Mouse (Mus musculus): ENCODE results near the gene Ano10. TPM values are rescaled to one million over a fixed set of nuclear protein-coding genes. Genes with fewer than 3 reads are reported as not detected.

The Ano10 gene
- total RNA-seq, 2 experiments from 2014 or later = 23.7 to 25.5 TPM

DNA sequence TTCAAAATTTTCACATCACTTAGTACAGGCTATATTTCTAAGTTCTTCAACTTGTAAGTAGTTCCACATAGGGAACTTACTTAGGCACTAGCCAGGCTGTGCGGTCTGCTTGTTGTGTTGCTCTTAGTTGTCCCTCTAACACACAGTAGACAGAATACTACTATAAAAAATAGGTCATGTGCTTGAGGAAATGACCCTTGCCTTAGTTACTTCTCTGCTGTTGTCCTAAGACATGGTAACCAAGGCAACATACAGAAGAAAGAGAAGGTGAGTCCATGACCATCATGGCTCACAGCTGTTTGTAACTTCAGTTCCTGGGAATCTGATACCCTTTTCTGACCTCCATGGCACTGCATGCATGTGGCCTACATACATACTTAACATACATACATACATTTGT is 139.0 kb downstream of the Ano10 start:
- no peak for DNase-seq

DNA sequence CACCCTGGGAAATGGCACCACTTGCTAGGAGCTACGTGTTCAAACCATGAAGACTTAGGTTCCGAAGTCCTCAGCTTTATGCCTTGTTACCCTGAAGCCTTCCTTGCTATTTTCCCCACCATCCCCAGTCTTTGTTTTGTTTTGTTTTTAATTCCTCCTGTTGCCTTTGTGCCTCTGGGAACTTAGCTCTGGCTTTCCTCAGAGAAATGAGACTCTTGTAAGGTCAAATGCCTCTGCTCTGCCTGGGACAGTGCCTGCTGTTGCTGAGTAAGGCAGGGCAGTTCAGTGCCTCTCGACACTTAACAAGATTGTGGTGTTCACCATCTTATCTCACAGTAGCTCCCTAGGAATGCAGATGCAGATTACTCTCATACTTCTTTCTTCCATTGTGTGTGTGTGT is 140.8 kb downstream of the Ano10 start:
- DNase-seq = no peak

DNA sequence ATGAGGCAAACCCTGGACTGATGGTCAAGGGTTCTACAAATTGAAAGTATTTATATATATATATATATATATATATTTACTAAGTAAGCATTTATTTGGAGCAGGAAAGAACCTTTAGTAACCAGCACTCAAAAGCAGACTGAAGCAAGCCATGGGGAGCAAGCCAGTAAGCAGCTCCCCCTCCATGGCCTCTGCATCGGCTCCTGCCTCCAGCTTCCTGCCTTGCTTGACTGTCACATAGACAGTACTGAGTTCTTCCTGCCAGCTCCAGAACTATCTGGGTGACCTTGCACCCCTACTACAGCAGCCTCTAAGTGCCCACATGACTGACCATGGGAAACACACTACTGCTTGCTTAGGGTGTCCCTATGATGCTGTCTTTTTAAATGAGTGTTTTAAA is 141.7 kb downstream of the Ano10 start:
- no peak for DNase-seq

DNA sequence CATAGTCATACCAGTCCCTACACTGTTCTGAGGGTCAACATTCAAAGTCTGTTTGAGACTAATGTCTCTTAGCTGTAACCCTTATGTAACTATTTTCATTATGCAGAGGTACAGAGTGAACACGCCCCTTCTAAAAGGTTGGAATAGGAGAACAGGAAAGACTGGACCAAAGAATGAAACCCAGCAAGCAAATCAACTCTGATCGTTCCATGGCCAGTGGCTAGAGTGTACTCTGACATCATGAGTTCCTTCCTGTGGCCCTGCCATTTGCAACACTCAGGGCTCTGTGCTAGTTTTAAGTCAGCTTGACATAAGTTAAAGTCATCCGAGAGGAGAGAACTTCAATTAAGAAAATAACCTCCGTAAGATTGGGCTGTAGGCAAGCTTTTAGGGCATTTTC is 142.2 kb downstream of the Ano10 start:
- DNase-seq = no peak

DNA sequence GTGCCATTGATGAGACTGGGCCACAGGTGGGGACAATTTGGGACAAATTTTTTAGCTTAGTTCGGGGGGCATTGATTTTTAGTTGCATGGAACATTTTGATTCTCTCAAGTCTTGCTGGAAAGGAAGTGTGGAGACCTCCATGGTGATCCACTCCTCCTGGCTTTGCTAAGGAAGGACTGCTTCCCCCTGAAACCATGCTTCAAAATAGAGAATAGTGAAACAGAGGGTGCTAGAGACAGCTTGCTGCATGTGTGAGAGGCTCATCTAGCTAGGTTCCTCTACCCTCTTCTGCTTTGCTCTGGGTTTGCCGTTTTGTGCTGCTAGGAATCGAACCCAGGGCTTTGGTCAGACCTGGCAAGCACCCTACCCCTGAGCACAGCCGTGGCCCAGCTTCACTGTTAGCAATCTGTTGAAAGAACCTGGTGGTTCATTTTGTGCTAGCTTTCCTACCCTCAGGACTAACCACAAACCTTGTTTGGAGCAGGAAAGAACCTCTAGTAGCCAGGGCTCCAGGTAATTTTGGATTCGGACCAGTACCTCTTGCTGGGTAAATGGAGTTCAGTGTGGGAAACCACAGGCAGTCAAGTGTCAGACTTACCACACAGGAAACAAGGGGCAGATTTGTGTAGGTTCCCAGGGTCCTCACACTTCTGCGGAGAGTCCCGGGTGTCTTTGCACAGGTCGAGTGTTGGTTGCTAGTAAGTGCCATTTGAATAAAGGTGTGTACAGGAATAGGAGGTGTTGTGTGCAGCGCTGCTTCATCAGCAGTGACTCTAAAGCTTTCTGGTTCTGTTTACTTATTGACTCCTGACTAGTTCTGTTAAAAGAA is 144.0 kb downstream of the Ano10 start:
- DNase-seq = no peak

DNA sequence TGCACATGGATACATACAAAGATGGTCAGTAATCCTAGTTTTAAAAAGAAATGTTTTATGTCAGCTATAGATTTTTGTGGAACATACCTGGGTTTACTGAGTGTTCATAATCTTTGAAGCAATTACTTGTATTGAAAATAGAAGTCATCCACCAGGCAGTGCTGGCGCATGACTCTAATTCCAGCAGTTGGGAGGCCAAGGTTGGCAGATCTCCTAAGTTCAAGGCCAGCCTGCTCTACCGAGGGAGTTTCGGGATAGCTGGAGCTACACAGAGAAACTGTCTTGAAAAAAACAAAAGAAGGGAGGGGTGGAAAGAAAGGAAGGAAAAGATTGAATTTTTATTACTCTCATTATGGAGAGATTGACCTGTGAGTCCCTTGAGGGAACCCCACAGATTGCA is 145.9 kb downstream of the Ano10 start:
- no peak for DNase-seq

DNA sequence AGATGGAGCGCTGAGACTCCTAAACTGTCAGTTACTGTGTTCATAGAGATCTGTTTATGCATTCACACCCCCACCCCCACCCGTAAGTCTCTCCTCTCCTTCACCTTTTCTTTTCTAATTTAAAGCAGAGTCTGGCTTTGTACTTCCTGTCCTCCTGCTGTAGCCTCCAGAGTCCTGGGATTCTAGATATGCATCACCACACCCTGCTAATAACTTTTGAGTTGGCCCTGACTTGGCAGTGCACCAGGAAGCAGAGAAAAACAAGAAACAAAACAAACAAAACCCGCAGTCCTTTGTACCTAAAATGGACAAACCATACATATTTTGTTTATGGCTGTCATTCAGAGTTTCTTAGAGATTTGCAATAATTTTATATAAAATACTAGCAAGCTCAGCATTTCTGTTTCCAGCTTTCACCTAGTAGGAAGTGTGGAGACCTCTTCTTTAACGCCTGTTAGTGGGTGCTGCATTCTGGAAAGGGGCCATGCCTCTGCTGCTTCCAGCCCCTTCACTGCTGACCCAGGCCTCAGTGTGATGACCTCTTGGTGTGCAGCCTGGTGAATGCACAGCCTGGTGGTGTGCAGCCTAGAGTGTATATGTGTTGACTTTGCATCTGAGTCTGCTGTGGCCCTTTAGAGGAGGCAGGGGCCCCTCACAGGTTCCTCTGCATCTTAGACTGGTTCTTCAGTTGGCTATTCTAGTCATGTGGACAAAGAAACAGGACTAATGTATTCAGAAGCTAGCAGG is 147.9 kb downstream of the Ano10 start:
- DNase-seq = no peak

DNA sequence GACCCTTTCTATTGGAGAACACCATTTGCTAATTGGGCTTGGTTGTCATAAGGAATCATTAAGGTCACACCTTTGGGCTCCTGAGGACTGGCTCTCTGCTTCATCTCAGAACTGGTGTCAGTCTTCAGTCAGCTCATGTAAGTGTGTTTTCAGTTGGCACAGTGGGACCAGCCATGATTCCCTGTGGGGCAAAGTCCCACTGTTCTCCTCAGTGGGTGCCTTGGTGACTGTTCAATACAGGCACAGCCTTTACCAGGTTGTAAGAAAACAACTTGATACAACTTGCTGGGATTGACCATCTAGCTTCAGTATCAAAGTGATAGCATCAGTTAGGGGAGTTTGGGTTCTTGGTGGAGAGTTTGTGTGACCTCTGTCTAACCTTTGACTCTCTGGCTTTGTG is 148.5 kb downstream of the Ano10 start:
- no peak for DNase-seq

DNA sequence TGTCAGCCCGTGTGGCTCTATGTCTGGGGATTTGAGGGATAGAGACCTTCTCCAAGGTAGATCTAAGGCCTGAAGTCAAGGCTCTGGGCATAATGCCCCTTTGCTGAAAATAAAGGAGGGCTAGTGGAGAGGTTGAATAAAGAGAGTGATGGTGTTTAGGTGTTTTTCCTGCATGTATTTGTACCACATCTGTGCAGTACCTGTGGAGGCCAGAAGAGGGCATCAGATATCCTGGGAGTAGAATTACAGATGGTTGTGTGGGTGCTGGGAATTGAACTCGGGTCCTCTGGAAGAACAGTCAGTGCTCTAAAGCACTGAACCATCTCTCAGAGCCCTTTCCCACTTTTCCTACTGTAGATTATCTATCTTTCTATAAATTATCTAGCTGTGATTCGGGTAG is 149.4 kb downstream of the Ano10 start:
- DNase-seq = no peak

DNA sequence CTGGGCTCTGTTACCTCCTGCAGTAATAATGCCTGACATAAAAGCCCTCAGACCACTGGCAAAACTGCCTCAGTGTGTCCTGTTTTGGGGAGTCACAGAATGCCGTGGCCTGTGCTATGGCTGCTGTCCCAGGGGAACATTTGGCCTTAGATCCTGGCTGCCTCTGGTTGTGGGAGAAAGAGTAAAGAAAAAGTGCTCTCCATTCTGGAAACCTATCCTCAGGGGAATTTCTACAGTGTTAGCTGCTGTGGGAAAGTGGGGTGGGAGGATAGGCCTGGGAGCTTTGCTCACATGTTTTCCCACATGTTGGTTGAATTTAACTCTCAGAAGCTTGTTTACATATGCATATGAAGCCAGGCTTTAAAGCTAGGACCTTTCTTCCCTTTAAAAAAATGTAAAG is 151.0 kb downstream of the Ano10 start:
- no peak for DNase-seq

DNA sequence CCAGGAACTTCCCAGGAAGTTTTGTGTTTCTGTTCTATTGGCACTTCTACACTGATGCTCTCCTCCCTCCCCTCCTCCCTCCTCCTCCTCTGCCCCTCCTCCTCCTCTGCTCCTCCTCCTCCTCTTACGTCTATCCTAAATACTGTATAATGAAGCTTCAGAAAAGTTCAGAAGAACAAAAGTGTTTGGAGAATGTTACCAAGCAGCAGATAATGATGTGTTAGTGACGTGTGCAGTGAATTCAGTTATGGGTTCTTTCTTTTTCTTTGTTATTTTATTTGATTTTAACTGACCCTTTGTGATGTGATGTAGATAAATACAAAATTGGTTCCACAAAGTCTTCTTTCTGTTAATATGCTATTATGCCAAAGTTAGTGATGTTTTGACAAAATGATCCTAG is 155.0 kb downstream of the Ano10 start:
- DNase-seq = no peak

DNA sequence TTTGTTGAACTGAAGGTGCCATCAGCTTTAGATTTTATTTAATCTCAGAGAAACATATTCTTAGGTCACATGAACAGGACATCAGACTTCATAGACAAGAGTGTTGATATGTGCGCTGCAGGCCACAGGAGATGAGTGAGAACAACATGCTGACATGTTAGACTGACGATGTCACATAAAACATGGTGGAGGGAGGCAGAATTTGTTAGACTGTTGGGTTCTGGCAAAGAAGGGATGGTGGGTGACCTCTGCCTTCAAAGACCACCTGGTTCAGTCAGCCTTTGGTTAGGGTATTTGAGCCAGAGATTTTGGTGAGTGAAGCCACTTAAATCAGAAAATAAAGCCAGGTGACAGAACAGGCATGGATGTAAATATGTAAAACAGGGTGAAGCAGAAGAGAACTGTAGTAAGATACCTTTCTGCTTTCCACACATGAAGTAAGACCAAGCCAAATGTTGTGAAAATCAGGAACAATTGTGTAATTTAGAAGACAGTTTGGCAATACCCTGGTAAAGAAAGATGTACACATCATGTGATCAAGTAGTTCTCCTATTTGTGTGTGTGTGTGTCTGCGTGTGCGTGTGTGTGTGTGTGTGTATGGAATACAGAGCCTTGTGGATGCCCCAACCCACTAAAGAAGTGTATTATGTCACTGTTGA is 155.7 kb downstream of the Ano10 start:
- DNase-seq = no peak

DNA sequence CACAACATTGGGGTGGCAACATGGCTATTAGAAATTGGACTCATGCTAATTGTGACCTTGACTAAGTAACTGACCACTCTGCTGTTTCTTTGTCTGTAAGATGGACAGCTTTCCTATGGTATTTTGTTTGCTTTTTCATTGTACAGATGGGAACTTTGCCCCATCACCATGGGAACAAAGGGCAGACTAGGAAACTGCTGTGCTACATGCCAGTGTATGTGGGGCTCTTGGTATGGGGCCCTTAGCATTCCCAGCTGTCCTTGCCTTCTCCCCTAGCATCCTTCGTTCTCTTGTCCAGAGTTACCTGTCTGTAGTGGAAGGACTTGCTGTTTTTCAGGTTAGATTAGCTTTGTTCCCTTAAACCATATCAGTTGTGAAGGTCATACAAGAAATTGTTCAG is 156.3 kb downstream of the Ano10 start:
- no peak for DNase-seq

DNA sequence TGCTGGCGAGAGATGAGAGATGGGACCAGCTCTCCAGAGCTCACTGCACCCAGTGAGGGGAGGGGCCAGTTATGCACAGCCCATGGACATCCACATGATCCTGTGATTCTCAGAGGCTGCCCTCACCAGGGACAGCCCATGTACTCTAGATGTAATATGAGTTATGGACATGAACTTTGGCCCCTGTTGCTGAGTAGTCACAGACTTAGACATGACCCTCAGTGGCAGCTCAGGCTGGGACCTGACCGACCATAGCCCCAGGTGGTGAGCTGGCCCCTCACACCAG is 158.4 kb downstream of the Ano10 start:
- no peak for DNase-seq

DNA sequence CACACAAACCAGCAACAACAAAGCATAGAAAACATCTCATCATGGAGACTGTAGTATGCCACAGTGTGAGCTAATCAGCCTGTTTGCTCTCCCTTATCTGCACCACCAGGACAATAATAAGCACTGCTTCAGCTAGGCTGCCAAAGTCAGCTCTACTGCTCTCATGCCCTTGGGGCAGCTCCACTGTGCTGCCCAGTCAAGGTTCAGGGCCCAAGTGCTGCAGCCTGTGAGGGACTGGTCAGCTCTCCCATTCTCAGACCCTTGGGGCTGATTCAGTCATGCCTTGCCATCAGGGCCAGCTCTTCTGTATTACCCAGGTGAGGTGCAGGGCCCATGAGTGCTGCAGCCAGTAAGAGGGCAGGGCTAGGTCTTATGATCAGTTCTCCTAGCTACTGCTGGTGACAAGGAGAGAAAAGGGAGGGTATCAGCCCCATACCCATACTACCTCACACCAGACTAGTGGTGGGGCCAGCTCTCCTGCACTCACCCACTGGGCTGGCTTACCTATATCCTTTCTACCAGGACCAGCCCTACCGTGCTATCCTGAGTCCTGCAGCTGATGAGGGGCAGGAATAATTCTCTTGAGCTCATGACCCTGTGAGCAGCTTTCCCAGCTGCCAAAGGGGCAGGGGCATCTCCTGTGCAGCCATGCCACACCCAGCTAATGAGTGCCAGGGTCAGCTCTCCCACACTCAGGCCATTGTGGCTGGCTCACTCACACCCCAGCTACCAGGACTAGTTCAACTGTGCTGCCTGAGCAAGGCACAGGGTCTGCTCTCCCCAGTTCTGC is 158.9 kb downstream of the Ano10 start:
- DNase-seq = peak; percentile 44

DNA sequence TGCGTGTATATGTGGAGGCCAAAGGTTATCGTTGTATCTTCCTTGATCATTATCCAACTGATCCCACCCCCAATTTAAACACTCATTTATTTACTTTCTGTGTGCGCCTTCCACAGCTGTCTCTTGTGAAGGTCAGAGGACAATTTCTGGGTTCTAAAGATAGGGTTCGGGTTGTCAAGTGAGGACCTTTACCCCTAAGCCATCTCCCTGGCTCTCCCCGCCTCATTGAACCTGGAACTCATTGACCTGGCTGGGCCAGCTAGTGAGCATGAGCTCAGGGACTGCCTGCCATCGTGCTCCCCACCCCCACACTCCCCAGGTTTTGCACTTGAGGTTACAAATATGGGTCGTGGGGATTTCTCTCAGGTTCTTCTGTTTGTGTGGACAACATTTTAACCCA is 162.1 kb downstream of the Ano10 start:
- no peak for DNase-seq

DNA sequence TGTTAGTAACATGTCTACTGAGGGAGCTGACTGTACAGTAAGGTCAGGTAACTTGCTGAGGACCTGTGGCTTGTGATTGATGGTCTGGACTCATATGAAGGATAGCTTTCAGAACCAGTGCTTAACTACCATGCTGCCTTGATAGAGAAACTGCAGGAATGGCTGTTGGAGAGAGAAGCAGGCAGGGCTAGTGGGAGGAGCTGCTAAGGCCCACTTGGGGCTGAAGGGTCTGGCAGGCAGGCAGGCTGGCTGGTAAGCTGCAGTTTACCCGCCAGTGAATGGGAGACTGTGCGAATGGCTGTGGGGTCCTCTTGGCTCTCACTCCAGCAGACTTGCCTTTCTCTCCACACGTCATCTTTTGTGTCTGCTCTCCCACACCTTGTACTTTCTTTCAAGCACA is 163.6 kb downstream of the Ano10 start:
- DNase-seq = no peak

DNA sequence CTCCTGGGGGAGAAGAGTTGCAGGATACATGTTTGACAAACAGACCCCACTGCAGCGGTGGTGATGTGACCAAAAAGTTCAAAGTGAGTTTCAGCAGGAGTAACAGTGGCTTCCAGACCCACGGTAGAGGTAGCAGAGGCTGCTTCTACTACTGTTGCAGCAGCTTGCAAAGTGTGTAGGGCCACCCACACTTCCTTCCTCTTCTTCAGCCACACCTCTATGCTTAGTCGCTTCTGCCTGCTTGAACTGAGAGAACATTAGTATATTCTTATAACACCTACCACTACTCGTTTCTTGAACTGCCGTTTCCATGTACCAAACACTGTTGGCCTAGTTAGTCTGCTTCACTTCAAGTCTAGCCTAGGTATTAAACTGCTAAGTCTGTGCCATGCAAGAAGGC is 165.5 kb downstream of the Ano10 start:
- no peak for DNase-seq

DNA sequence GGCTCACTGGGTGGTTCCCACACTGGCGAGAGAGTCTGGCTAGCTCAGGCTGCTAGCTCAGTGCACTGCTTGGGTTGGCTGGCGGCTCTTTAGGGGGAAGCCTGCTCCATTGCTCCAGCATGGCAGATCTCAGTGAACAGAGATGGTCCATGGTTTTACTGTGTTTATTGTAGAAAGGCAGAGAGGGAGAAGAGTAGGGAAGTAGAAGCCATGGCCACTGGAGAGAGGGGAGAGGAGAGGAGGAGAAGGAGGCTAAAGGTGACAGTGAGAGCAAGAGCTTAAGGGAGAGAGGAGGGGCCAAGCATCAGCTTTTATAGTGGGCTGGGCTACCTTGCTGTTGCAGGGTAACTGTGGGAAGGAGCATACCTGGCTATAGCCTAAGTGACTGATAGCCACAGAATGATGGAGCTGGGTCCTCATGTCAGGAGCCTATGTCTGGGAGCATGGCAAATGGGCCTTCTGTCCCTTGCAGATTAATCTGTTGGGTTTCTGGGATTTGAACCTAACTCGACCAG is 166.9 kb downstream of the Ano10 start:
- DNase-seq = no peak

DNA sequence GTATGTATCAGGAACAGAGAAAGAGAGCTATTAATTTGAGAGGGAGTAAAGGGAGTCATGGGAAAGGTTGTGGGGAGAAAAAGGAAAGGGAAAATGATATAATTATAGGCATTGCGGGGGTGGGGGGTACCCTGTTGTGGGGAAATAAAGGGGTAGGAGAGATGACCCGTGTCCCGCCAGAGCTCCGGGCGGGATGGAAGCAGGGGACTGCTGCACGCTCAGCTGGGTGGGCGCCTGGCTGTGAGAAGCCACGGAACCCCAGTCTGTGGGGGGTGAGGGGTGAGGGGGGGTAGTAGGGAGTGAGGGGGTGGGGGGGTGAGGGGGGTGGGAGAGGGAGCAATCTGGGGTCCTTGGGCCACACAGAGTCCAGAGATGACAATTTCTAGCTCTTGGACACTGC is 167.4 kb downstream of the Ano10 start:
- no peak for DNase-seq

Measured in heart, postnatal 4 days (tissue).